Mouse (Mus musculus) erythroblast, adult 5-6 weeks (primary cell): ENCODE measurements around the gene Clta. TPM values are rescaled to one million over a fixed set of nuclear protein-coding genes. Genes with fewer than 3 reads are reported as not detected.

Experiments
- ATAC-seq: replicated peaks from 2 replicates; pipeline ENCODE4 v1.8.0; 2016; ENCODE audit warnings: moderate number of reproducible peaks, mild to moderate bottlenecking, moderate TSS enrichment, inconsistent platforms; ENCODE audit not compliant: poor library complexity, low FRiP score, severe bottlenecking
- total RNA-seq, 2 experiments: library from RNA; stranded (forward) in 1 of 2; stranded (reverse) in 1 of 2; fragments of 150-400 nt in 1 of 2; fragments of 200-764, 138-1000 nt in 1 of 2; gene quantifications; 2 replicates each; pipeline versions ENCODE4 v1.2.3 to v1.2.4; 2015 to 2017; ENCODE audit warnings: low replicate concordance in 2 of 2

The Clta gene
- 79.6 and 87.6 TPM in 2 replicates for total RNA-seq (2015; ENCODE audit: low replicate concordance)
- 85.4 and 105 TPM in 2 replicates for total RNA-seq (2017; ENCODE audit: low replicate concordance)

DNA sequence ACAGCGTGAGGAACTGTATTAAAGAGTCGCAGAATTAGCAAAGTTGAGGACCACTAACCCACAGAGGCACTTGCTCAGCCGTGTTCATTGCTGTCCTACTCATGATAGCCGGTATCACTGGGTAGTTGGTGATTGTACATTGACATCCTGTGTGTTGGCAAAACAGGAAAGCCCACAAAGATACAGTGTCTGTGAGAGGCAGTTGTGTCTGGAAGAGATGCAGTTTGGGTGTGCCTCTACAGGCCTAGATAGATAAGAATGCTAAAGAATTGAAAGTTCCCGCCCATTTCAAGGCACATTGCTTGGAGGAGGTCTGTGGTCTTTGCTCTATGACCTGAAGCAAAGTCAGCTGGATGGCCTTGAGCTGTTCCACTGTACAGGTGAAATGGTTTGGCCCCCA lies at the start of gene Clta:
Gene Clta, plus strand, starts transcription at position 327 of the 400 bp plus-strand sequence.
- ATAC-seq = peak; percentile 89

DNA sequence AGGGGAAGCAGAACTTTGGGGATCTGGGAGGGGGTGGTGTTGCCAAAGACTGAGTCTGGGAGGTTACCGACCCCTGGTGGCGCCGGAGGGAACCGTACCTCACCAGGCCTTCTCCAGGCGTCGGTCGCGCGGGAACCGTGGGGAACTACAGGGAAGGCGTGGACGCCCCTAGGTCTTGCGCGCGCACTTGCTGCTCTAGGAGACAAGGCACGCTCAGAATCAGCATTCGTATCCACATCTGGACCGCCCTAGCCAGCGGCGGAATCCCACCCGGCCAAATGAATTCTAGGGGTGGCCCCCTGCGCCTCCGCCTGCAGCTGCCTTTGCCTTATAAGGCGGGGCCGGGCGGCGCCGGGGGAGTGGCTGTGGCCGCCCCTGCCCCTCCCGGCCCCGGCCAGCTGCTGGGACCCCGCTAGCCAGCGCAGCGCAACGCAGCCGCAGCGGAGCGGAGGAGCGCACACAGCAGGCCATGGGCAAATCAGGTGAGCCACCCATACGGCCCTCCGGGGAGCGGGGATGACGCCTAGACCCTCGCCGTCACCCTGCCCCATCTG lies 46.9 kb upstream of the Clta start, which contains the start of gene Glipr2:
Gene Glipr2, plus strand, starts transcription at position 110 of the 554 bp plus-strand sequence.
- ATAC-seq = peak; percentile 52

- no peak for ATAC-seq
These were observed 46.3 kb upstream of the Clta start for GRCm38 (mm10) chr4:43957846-43958461.

DNA sequence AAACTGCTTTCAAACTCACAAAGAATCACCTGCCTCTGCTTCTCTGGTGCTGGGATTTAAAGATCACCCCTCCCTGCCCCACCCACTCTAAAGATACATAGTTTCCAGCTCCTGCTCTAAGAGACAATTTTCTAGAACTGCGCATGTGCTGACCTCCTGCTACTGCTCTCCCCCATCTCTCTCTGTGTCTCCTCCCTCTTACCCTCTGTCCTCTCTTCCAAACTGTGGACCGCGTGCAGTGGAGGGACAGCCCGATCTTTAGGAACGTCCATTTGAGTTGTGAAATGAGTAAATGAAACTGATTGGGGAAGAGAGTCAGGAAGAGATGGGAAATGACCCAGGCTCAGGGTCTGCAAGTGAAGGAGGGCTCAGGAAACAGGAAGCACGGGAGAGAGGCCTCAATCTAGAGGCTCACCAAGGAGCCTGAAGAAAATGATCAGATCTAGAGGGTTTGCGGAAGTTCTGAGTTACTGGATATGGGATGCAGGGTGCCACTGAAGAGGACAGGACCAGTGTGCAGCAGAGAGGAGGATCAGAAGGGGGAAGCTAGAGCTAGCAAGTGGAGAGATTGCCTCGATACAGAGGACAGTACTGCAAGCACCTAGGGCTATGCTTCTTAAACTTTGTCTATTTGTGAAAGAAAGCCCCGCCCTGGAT lies 44.6 kb upstream of the Clta start:
- no peak for ATAC-seq

GRCm38 (mm10) chr4:43960207-43960606 lies 44.0 kb upstream of the Clta start:
- ATAC-seq = peak; percentile 57

DNA sequence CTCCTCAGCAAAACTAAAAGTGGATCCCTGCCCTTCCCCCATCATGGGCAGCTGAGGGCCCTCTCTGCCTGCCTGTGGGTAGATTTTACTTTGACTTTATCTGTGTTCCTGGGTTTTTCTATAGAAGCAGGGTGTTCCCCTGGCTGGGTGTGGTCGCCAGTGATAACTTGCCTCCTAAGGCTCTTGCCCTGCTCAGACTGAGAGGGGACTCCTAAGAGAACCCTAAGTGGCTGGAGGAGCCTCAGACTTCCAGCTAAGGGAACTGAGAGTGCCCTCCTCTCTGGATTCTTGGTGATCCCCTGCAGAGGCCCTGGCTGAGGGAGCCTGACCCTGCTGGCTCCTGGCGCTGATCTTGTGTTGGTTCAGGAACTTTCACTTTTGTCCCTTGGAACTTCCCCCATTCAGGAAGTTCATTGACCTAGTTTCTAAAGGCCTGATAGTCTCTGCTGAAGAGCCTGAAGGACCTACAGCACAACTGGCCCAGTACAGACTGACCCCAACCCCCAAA lies 39.9 kb upstream of the Clta start:
- peak; percentile 84 for ATAC-seq

DNA sequence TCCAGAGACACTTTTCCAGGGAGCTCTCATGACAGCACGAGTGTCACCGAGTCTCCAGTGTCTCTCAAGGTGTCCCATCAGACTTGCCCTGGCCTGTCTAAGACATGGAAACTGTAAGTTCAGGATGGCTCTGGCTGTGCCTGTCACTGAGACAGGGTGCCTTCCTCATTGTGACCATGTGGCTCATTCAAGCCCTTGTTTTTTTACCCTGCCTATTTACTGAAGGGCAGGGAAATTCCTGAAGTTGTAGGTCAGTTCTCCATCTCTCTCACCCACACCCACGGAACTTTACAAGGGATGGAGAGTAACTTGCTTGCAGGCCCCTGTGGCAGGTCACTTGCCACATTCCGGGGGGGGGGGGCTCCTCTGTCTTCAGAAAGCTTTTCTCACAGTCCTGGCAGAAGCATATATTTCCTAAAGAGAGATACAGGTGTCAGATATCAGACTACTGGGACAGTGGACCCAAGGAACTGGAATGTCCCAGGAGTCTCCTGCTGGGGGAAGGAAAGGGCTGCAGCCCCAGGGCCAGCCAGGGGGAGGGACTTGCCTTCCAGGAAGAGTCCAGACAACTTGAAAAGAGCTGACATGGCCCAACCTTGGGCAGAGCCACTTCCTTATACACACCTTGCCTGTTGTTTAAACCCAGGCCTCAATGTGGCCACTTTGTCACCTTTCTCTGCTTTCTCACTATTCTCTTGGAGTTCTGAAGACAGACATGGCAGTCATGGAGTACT lies 39.1 kb upstream of the Clta start:
- no peak for ATAC-seq

DNA sequence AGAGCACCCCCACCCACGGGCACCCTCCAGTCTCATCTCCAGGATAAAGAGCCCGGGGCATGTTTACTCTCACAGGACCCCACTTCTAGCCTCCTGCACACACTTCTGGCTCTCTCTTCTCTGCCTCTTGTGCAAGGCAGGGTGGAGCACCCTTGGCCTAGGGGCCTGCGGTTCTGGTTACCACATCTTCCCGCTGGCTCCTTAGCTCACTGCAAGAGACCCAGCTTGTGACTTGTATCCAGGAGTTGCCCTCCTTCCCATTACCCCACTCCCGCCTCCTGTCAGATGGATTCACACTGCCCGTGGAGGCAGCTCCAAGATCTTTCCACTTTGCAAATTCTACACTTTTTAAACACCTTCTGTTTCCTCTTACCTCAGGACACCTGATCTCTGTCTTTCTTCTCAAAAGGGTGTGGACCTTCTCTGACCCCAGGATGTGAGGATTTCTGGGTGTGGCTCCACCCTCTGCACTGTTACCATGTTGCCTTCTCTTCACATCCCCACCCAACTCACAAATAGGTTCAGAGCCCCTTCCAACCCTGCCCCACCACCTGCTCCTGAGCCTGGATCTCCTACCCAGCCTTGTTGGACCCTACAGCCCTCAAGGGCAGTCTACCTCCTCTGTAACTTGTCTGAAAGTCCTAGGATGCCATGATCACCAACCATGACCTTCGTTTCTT lies 38.3 kb upstream of the Clta start:
- no peak for ATAC-seq

GRCm38 (mm10) chr4:43968650-43969049 lies 35.6 kb upstream of the Clta start:
- no peak for ATAC-seq

DNA sequence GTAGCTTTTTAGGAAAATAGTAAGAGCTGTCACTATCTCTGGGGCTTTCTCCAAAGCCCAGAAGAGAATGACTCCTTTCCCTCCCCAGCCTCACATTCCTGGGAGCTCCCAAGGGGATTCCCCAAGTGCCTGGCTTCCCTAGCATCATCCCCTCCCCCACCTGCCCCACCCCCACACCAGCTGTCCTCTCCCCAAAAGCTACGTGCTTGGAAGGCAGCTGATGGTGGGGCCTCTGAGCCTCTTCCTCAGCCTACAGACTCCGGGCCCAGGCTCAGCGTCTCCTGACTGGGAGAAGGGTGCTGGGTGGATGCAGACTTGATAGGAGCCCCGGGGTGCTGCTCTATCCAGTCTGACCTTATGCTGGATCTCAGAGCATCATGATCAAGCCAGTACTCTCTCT lies 34.9 kb upstream of the Clta start:
- no peak for ATAC-seq

DNA sequence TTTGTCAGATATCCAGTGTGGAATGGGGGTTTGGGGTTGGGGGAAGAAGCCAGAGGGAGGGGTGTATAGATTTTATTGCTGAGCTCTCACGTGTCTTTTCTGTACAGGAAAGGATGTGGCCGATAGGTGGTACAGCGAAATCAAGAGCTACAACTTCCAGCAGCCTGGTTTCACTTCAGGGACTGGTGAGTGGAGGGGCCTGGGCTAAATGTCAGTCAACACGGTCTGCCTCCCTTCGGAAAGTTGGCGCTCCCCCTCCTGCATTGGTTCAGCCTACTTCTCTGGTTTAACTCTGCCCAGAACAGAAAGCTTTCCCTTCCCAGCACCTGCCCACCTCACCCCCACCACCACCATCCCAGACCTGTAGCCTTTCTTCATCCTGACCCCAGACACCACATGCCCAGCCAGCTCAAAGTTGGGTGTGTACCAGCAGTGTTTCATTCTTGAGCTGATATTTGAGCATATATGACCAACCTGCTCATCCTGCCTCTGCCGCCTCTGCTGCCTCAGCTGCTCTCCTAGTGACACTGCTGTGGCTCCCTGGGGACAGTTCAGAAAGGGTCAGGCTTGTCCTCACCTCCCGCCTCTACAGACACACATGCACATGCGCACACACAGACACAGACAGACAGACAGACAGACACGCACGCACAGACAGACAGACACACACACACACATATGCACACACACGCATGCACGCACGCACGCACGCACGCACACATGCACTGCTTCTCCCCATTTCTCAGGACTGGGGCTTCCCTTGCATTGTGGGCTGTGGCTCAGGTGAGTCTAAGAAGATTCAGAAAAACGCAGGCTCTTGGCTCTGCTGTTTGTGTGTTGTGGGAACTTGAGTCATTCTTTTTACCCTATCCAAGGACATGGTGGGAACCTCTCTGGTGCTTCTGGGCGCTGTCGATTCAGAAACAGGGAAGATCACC lies 33.6 kb upstream of the Clta start:
- no peak for ATAC-seq

GRCm38 (mm10) chr4:43971541-43972136 lies 32.6 kb upstream of the Clta start:
- no peak for ATAC-seq

DNA sequence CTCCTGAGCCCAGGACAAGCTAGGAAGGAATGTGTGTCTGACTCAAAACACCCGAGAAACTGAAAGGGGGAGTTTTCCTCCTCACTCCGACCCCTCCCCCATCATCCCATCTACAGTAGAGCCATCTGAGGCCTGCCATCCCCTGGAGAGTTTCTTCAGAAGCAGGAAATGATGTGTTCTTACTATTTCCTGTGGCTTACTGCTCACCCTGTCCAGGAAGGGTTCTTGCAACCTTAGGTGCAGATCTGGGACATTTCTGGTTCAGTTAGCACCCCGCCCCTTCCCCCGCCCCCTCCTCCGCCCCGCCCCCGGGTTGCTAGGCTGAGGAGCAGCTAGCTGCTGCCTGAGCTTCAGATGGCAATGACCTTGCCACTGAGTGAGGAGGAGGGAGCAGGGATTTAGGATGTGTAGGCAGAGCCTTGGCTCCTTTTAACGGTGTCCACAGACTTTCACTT lies 32.1 kb upstream of the Clta start:
- 0 out of 2 replicates have a peak, but pooled peaks have one; percentile 32 for ATAC-seq

DNA sequence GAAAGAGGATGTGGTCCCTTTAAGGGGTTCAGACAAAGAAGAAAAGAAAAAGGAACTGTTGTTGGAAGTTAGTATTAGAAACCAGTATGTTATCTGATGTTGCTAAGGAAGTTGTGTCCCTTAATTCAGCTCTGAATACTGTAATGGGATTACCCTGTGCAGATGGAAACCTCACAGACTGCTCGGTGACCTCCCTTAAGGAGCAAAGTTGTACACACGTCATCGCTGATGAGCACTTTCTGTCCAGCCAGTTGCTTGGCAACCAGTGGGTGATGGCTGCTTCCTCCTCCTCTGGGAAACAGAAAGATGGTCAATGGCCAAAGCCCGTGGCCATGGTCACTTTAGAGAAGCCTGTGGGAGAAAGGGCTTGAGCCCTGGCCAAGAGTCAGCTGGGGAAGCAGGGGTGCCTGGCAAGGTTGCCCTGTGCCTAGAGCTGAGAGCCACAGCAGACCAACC lies 30.7 kb upstream of the Clta start:
- no peak for ATAC-seq

DNA sequence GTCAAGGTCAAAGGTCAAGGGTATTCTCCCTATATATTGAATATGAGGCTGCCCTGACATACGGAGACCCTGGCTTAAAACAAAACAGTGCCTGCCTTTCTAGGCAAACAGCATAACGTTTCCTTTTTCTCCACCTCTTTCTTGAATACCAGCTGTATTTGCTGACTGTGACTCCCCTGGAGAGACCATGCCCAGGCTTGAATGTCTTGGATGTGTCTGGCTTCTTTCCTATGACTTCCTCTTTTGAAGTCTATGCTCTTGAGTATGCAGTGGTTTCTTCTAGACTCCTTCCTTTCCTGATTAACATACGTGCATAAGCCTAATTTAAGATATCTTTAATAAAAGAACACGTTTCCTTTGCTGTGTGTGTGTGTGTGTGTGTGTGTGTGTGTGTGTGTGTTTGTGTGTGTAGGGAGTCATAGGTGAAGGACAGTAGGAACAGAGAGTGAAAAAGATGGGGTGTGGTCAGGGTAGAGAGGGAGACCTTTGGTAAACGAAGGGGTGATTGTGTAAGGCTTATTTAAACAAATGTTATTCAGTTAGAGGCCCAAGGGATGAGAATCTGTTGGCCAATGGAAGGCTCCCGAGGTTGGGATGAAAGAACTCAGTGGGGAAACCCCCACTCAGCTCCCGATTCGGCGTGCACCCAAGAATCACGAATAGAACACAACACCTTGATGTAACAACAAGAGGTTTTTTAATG lies 29.2 kb upstream of the Clta start:
- ATAC-seq = no peak

DNA sequence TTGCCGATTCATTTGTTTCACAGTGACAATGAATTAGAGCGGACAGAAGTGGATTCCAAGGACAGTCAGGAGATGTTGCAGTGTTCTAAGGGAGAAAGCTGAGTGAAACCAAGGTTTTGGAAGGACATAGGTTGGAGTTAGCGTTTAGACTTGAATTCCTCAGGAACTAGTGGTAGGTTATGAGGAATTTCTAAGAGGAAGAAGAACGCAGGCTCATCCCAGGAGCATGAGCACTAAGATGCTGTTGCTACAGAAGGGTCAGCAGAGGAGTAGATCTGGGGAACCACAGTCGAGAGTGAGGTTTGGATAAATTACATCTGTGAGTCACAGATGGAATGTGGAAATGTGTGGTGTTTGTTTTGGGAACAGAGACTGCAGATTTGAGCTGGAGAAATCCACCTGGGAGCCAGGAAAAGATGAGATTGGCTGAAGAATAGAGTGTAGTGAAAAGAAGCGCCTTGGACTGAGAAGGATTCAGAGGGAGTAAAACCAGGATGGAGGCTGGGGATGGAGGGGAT lies 28.0 kb upstream of the Clta start:
- no peak for ATAC-seq
